Mouse (Mus musculus) ES-E14 (cell line): ENCODE data around the gene Pten.

ENCODE experiments used
- CHD2 ChIP-seq: IDR thresholded peaks from 2 replicates; pipeline ENCODE4 v1.6.1; 2014; ENCODE audit warnings: mild to moderate bottlenecking, low read depth, low read length, inconsistent platforms
- HCFC1 ChIP-seq: IDR thresholded peaks from 2 replicates; pipeline ENCODE4 v1.6.1; 2012; ENCODE audit warnings: low read length, inconsistent platforms, borderline replicate concordance; ENCODE audit not compliant: insufficient read depth
- MAFK ChIP-seq: IDR thresholded peaks from 2 replicates; pipeline ENCODE4 v1.6.1; 2014; ENCODE audit warnings: mild to moderate bottlenecking, low read depth, low read length, inconsistent platforms; ENCODE audit not compliant: insufficient read depth
- ZC3H11A ChIP-seq: IDR thresholded peaks from 2 replicates; pipeline ENCODE4 v1.6.1; 2012; ENCODE audit warnings: low read depth, mild to moderate bottlenecking, inconsistent platforms, low read length, borderline replicate concordance
- ZNF384 ChIP-seq: IDR thresholded peaks from 2 replicates; pipeline ENCODE4 v1.6.1; 2012; ENCODE audit warnings: low read depth, low read length, inconsistent platforms

- no peak for TF ChIP-seq MAFK
- no peak for TF ChIP-seq CHD2
- no peak for TF ChIP-seq HCFC1
- TF ChIP-seq ZNF384, result no peak
- TF ChIP-seq ZC3H11A, result no peak
These were observed 32.2 kb downstream of the Pten start for GRCm38 (mm10) chr19:32789535-32789934.
